Mouse (Mus musculus) cerebellum, postnatal 4 days (tissue): ENCODE measurements around the gene Olfr544.

Experiments used
- DNase-seq, 2 experiments: peaks; one replicate each; pipeline ENCODE4 v3.0.0; 2022; ENCODE audit warnings: low spot score in 2 of 2, mixed read lengths in 1 of 2

Olfr544 gene

DNA sequence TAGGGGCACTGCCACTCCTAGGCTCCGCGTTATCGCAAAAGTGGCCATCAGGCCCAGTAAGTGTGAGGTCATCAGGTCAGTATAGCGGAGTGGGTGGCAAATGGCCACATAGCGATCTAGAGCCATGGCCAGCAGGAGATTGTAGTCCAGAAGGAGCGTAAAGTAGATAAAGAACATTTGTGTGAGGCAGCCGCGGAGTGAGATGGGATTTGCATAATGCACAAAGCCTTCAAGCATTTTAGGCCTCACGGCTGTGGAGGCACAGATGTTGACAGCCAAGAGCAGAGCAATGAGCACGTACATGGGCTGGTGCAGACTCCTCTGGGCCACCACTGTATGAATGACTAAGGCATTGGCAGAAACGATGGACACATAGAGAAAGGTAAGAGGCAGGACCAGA lies 10.7 kb downstream of the Olfr544 start:
- no peak for DNase-seq

DNA sequence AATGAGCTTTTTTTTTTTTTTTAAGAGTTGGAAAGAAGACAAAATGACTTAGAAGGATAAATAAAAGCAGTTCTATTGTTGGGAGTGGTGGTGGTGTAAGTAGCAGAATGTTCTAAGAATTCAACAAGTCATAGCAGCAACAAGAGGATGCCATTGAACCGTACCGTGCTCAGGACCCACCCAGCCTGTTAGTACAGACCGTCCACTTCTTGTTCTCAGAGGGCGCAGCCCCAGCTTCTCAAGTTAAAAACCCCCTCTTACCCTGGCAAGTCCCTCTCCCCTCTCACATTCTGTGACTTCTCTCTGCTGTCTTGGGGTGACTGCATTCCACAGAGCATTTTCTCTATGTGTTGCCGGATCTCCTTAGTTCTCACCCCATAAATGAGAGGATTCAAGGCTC lies 11.5 kb downstream of the Olfr544 start:
- DNase-seq, result no peak

DNA sequence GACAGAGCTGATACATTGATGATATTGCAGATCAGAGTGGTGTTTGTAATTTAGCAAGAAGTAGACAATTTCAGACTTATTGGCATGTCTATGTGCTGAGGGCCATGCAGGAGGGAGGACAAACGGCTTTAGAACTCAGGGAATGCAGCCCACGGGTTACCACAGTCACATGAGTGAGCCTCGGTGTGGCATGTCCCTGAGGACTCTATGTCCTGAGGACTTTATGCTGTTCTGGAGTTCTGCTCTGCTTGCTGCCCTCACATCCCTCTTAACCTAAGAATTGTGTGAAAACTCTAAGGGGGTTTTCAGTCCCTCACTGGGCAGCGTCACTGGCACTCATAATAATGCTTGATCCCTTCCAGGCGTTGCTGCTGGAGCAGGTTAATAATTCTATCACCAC lies 15.4 kb downstream of the Olfr544 start:
- DNase-seq, result no peak

DNA sequence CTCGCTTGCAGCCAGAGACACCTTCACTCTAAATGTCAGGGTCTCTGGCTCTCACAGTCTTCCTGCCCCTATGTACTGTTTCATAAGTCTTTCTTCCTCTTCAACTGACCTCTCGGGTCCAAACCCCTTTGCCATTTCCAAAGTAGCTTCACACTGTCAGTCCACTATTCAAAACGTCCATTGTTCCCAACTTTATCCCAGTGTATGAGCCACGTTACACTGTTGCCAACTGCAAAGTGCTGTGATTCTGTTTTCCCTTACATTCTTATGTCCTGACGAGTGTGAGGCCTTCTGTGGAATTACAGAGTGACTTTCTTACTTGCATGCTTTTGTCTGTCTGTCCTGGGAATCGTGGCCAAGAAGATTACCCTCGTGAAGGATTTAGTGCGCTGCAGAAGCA lies 20.5 kb downstream of the Olfr544 start:
- DNase-seq, result no peak

DNA sequence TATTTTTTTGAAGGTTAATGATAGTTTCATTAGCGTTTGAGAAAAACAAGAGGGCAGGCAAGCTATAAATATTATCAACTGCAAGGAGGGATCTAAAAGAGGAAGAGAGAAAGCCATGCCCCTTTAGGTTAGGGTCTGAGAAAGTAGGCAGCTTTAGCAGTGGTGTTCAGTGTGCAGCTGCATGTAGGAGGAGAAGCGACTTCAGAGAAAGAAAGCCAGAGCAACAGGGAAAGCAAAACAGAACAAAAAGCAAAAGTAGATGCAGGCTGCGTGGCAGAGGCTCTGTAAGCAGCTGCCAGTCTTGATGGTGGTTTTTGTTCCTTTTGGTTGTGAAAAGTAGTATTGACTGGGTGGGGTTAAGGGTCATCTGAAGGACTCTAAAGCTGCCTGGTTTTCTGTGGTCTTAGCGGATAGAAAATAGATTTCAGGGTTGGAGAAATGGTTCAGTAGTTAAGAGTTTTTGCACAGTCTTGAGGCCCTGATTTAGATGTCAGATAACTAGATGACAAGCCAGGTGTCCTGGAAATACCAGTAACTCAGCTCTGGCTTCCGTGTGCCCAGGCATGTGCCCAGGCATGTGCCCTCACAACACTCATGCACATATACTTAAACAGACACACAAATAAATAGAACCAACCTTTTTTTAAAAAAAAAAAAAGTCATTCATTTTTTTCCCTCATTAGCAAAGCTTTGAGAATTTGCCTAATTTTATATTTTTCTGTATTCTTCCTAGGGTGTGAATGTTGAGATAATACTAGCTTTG lies 29.3 kb downstream of the Olfr544 start:
- no peak for DNase-seq

DNA sequence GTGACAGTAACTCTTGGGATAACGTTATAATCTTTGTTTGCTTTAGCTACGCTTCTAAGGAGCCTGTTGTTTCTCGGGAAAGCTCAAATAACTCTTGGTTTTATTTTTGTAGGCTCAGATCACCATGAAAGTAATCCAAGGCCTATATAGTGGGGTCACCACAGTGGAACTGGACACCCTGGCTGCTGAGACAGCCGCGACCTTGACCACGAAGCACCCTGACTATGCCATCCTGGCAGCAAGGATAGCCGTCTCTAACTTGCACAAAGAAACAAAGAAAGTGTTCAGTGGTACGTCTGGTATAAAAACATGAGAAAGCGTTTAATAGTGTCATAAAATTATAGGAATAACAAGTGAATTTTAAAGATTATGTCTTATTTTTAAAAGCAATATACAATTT lies 41.7 kb downstream of the Olfr544 start:
- DNase-seq, result no peak

DNA sequence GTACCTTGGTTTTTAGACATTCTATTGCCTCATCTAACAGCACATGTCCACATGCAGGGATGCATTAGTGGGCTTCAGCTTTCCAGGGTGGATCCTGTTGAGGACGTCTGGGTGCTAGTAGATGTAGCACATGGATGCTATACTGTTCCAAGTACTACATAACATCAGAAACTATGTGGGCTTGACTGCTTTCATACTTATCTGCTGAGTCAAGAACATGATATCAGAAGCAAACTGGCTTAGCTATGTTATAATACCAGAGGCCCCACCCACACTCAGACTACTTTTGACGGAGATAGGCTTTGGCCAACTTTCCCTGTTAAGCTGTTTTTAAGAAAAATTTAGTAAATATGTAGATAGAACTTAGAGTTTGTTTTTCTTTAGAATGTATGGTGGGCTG lies 43.8 kb downstream of the Olfr544 start:
- no peak for DNase-seq

DNA sequence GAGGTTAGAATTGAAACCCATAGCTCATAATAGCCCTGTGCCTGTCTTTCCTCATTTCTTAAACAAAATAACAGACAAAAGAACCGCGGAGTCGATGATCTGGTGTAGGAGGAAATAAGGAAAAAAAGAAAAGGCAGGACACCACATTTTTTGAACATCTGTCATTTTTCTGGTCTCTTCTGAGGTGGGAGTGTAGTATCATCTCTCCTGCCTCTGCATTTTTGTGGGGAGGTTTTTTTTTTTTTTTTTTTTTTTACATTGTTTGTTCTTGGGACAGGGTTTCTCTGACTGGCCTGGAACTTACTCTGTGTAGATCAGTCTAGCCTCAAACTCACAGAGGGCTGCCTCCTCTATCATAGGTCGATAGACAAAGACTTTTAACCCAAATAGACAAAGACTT lies 45.7 kb downstream of the Olfr544 start:
- no peak for DNase-seq

DNA sequence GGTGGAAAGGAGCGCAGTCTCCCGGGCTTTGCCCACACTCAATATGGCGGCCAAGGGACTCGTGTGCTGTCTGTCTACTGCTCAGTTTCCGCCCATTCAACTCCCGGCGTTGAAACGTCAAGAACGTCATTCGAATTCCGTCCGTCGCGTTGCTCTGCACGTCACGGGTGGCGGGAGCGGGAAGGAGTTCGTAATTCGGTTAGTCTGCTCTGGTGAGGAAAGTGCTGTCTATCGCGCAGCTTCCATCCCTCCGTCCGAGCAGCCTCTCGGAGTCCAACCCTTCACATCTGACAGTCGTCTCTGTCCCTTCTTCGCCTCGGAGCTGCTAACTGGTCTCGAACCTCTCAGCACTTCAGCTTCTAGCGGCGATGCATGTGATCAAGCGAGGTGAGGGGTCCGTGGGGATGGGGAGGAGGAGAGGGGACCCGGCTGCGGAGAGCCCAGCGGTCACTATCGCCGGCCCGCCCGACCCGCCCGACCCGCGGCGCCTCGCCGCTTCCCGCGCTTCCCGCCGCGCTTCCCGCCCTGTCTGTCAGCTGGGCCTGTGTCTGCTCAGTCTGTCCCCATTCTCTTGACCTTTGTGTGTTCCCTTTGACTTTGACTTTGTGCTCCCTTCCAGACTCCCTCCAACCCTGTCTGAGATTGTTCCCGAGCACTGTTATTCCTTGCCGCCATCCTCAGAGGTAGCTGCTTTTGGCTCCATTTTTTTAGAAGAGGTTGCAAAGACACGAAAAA lies 46.3 kb downstream of the Olfr544 start, which contains the start of gene Rrm1:
Gene Rrm1, plus strand, starts transcription at position 39 of the 735 bp plus-strand sequence.
- DNase-seq, result peak; percentile 91 to 94

DNA sequence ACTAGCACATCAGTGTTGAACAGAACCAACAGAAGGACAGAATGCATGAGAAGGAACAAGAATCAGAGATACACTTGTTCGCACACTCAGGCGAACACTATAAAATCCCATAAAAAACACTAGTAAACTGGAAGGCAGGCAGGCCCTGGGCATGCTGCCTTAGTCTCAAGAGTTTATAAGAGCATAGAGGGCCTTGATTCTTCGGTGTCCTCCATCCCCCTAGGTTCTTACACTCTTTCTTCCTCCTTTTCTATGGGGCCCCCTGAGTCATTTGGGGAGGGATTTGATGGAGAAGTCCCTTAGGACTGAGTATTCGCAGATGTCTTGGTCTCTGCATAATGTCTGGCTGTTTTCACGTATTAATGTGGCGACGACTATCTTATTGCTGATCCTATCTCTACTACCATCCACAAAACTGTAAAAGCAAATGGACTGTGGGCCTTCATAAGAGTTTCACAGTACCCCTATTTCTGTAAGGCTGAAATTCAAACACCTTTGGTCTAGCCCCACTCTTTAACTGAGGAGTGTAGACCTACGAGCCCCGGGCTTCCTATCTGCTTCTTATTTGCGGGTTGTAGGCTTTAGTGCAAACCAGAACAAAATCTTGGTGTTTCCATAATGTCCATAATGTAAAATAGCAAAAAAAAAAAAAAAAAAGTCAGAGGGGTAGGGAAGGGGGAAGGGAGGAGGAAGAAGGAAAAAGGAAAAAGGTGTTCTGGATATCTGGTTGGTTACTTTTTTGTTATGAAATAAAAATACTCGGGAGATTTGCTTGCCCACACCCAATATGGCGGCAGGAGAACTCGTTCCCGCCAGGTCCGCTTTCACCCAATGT lies 47.1 kb downstream of the Olfr544 start:
- DNase-seq, result no peak

DNA sequence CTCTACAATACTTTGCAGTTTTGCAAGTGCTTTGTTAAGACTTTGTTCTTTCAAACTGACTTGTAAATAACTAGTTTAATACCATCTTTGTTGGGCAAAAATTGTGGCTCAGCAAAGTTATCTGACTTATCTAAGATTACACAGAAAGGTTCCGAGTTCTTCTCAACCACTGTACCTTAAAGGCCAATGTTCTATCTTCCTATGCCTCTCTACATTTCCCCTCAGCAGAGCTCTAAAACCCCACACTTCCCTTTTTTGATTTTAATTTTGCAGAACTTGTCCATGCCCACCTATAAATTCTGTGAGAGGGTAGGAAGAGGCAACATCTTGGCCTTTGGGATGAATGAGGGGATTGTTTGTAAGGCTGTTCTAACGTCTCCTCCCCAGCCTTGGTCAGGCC lies 53.8 kb downstream of the Olfr544 start:
- no peak for DNase-seq
